Mouse (Mus musculus) bone marrow macrophage, adult 2 months (primary cell): ENCODE results near the gene Oxct1.

Experiments
- CTCF ChIP-seq: IDR thresholded peaks from 2 replicates; pipeline ENCODE4 v1.5.1; 2012; ENCODE audit warnings: low read depth, mild to moderate bottlenecking, low read length, moderate library complexity
- POLR2A ChIP-seq: IDR thresholded peaks from 2 replicates; pipeline ENCODE4 v1.6.1; 2012; ENCODE audit warnings: mild to moderate bottlenecking, low read depth, low read length, borderline replicate concordance

- TF ChIP-seq POLR2A, result 0 out of 2 replicates have a peak, but pooled peaks have one; percentile 68
- no peak for TF ChIP-seq CTCF
Observed at GRCm38 (mm10) chr15:4026231-4026773, at the start of gene Oxct1.
